Mouse (Mus musculus): ENCODE measurements around the gene Prss35. TPM values are rescaled to one million over a fixed set of nuclear protein-coding genes. Genes with fewer than 3 reads are reported as not detected.

The Prss35 gene
- total and polyA plus RNA-seq, 3 experiments: 0.16 TPM; not detected in 2

GRCm38 (mm10) chr9:86775374-86775773 is 31.9 kb downstream of the Prss35 start:
- Histone ChIP-seq H3K4me1 (ENCODE audit: insufficient read depth, low read depth, low read length) (no peaks in the 10 kb centered on the region), H3K9me3 (replicated peaks) (no peaks in the 10 kb centered on the region), H3K36me3 (replicated peaks) (no peaks in the 10 kb centered on the region), H3K27me3 (ENCODE audit: insufficient read depth, low read length) (peaks cover 7% of the 10 kb centered on the region; the same call in 1 of the 2 replicates), H3K4me3 (ENCODE audit: low read depth, low read length) (no peak overlapping the region)
- ATAC-seq (ENCODE audit: extremely low read depth, insufficient number of reproducible peaks, low FRiP score, poor library complexity, severe bottlenecking) (no peak), DNase-seq (ENCODE audit: low spot score) (no peak)
- no peak for TF ChIP-seq GATA2 (IDR thresholded peaks at IDR 0.05; ENCODE audit: borderline replicate concordance, low read depth, low read length)
- TF ChIP-seq CTCF (IDR thresholded peaks at IDR 0.05; ENCODE audit: low read depth, low read length): no peak
- no peak for TF ChIP-seq TAL1 (conservative IDR thresholded peaks at IDR 0.05; ENCODE audit: low read depth, low read length)
- TF ChIP-seq GATA1 (IDR thresholded peaks at IDR 0.05; ENCODE audit: borderline replicate concordance, low read length): no peak
- TF ChIP-seq POLR2AphosphoS5 (IDR thresholded peaks at IDR 0.05; ENCODE audit: insufficient replicate concordance, low read depth, low read length): no peak

- ATAC-seq (ENCODE audit: extremely low read depth, insufficient number of reproducible peaks, low FRiP score, poor library complexity, severe bottlenecking) (no peak), DNase-seq (ENCODE audit: low spot score) (no peak)
- no peak overlapping the region; the same call in 1 of the 2 replicates for H3K4me3 ChIP-seq (ENCODE audit: low read depth, low read length)
- no peaks in the 10 kb centered on the region for H3K36me3 ChIP-seq (replicated peaks)
- peaks cover 9% of the 10 kb centered on the region; the same call in 1 of the 2 replicates for H3K27me3 ChIP-seq (ENCODE audit: insufficient read depth, low read length)
- no peaks in the 10 kb centered on the region for H3K4me1 ChIP-seq (ENCODE audit: insufficient read depth, low read depth, low read length)
- no peaks in the 10 kb centered on the region for H3K9me3 ChIP-seq (replicated peaks)
- TF ChIP-seq POLR2AphosphoS5 (IDR thresholded peaks at IDR 0.05; ENCODE audit: insufficient replicate concordance, low read depth, low read length): no peak
Measured at GRCm38 (mm10) chr9:86777309-86777708, 33.9 kb downstream of the Prss35 start.

- H3K4me1 ChIP-seq (ENCODE audit: insufficient read depth, low read depth, low read length): no peaks in the 10 kb centered on the region
- DNase-seq (ENCODE audit: low spot score): no peak
- no peak for TF ChIP-seq GATA1 (IDR thresholded peaks at IDR 0.05; ENCODE audit: borderline replicate concordance, low read length)
- no peak for TF ChIP-seq CTCF (IDR thresholded peaks at IDR 0.05; ENCODE audit: low read depth, low read length)
- TF ChIP-seq TAL1 (conservative IDR thresholded peaks at IDR 0.05; ENCODE audit: low read depth, low read length): no peak
- no peak for TF ChIP-seq POLR2AphosphoS5 (IDR thresholded peaks at IDR 0.05; ENCODE audit: insufficient replicate concordance, low read depth, low read length)
- no peak for TF ChIP-seq GATA2 (IDR thresholded peaks at IDR 0.05; ENCODE audit: borderline replicate concordance, low read depth, low read length)
- ATAC-seq (ENCODE audit: extremely low read depth, insufficient number of reproducible peaks, low FRiP score, poor library complexity, severe bottlenecking): no peak
- H3K36me3 ChIP-seq (replicated peaks): no peaks in the 10 kb centered on the region
- peaks cover 9% of the 10 kb centered on the region; the same call in 1 of the 2 replicates for H3K27me3 ChIP-seq (ENCODE audit: insufficient read depth, low read length)
- H3K9me3 ChIP-seq (replicated peaks): no peaks in the 10 kb centered on the region
- H3K4me3 ChIP-seq (ENCODE audit: low read depth, low read length): no peak overlapping the region
Measured at GRCm38 (mm10) chr9:86778212-86778611, 34.8 kb downstream of the Prss35 start.

- Histone ChIP-seq H3K4me3 (ENCODE audit: low read depth, low read length) (no peak overlapping the region), H3K36me3 (replicated peaks) (no peaks in the 10 kb centered on the region), H3K9me3 (replicated peaks) (no peaks in the 10 kb centered on the region), H3K27me3 (ENCODE audit: insufficient read depth, low read length) (peaks cover 17% of the 10 kb centered on the region), H3K4me1 (ENCODE audit: insufficient read depth, low read depth, low read length) (no peaks in the 10 kb centered on the region)
- no peak for TF ChIP-seq TAL1 (conservative IDR thresholded peaks at IDR 0.05; ENCODE audit: low read depth, low read length)
- no peak for TF ChIP-seq GATA1 (IDR thresholded peaks at IDR 0.05; ENCODE audit: borderline replicate concordance, low read length)
- no peak for TF ChIP-seq CTCF (IDR thresholded peaks at IDR 0.05; ENCODE audit: low read depth, low read length)
- no peak for TF ChIP-seq POLR2AphosphoS5 (IDR thresholded peaks at IDR 0.05; ENCODE audit: insufficient replicate concordance, low read depth, low read length)
- no peak for TF ChIP-seq GATA2 (IDR thresholded peaks at IDR 0.05; ENCODE audit: borderline replicate concordance, low read depth, low read length)
- DNase-seq (ENCODE audit: low spot score) (no peak), ATAC-seq (ENCODE audit: extremely low read depth, insufficient number of reproducible peaks, low FRiP score, poor library complexity, severe bottlenecking) (no peak)
Measured at GRCm38 (mm10) chr9:86781426-86781825, 38.0 kb downstream of the Prss35 start.

GRCm38 (mm10) chr9:86782836-86783235 is 39.4 kb downstream of the Prss35 start:
- H3K4me3 ChIP-seq (ENCODE audit: low read depth, low read length): no peak overlapping the region
- DNase-seq (ENCODE audit: low spot score) (no peak), ATAC-seq (ENCODE audit: extremely low read depth, insufficient number of reproducible peaks, low FRiP score, poor library complexity, severe bottlenecking) (no peak)
- peaks cover 14% of the 10 kb centered on the region for H3K27me3 ChIP-seq (ENCODE audit: insufficient read depth, low read length)
- H3K4me1 ChIP-seq (ENCODE audit: insufficient read depth, low read depth, low read length): no peaks in the 10 kb centered on the region
- no peaks in the 10 kb centered on the region for H3K9me3 ChIP-seq (replicated peaks)
- TF ChIP-seq CTCF (IDR thresholded peaks at IDR 0.05; ENCODE audit: low read depth, low read length): no peak
- H3K36me3 ChIP-seq (replicated peaks): no peaks in the 10 kb centered on the region

- H3K4me3 ChIP-seq (ENCODE audit: low read depth, low read length): no peak overlapping the region
- peaks cover 7% of the 10 kb centered on the region for H3K27me3 ChIP-seq (ENCODE audit: insufficient read depth, low read length)
- TF ChIP-seq GATA2 (IDR thresholded peaks at IDR 0.05; ENCODE audit: borderline replicate concordance, low read depth, low read length): no peak
- TF ChIP-seq POLR2AphosphoS5 (IDR thresholded peaks at IDR 0.05; ENCODE audit: insufficient replicate concordance, low read depth, low read length): no peak
- TF ChIP-seq GATA1 (IDR thresholded peaks at IDR 0.05; ENCODE audit: borderline replicate concordance, low read length): no peak
- TF ChIP-seq CTCF (IDR thresholded peaks at IDR 0.05; ENCODE audit: low read depth, low read length): no peak
- TF ChIP-seq TAL1 (conservative IDR thresholded peaks at IDR 0.05; ENCODE audit: low read depth, low read length): no peak
- no peak for DNase-seq (ENCODE audit: low spot score)
- H3K36me3 ChIP-seq (replicated peaks): no peaks in the 10 kb centered on the region
- H3K4me1 ChIP-seq (ENCODE audit: insufficient read depth, low read depth, low read length): no peaks in the 10 kb centered on the region
- ATAC-seq (ENCODE audit: extremely low read depth, insufficient number of reproducible peaks, low FRiP score, poor library complexity, severe bottlenecking): no peak
- H3K9me3 ChIP-seq (replicated peaks): no peaks in the 10 kb centered on the region
Measured at GRCm38 (mm10) chr9:86789186-86789585, 45.7 kb downstream of the Prss35 start.

- H3K9me3 ChIP-seq (replicated peaks): no peaks in the 10 kb centered on the region
- TF ChIP-seq TAL1 (conservative IDR thresholded peaks at IDR 0.05; ENCODE audit: low read depth, low read length): no peak
- TF ChIP-seq GATA1 (IDR thresholded peaks at IDR 0.05; ENCODE audit: borderline replicate concordance, low read length): no peak
- TF ChIP-seq POLR2AphosphoS5 (IDR thresholded peaks at IDR 0.05; ENCODE audit: insufficient replicate concordance, low read depth, low read length): no peak
- no peak for TF ChIP-seq CTCF (IDR thresholded peaks at IDR 0.05; ENCODE audit: low read depth, low read length)
- no peak for TF ChIP-seq GATA2 (IDR thresholded peaks at IDR 0.05; ENCODE audit: borderline replicate concordance, low read depth, low read length)
- H3K4me3 ChIP-seq (ENCODE audit: low read depth, low read length): no peak overlapping the region
- DNase-seq (ENCODE audit: low spot score): no peak
- ATAC-seq (ENCODE audit: extremely low read depth, insufficient number of reproducible peaks, low FRiP score, poor library complexity, severe bottlenecking): no peak
- peaks cover 2% of the 10 kb centered on the region; the same call in 1 of the 2 replicates for H3K27me3 ChIP-seq (ENCODE audit: insufficient read depth, low read length)
- H3K36me3 ChIP-seq (replicated peaks): no peaks in the 10 kb centered on the region
- no peaks in the 10 kb centered on the region for H3K4me1 ChIP-seq (ENCODE audit: insufficient read depth, low read depth, low read length)
Measured at GRCm38 (mm10) chr9:86791927-86792326, 48.5 kb downstream of the Prss35 start.
